Mouse (Mus musculus) CH12.LX (cell line): ENCODE data around the gene Yap1.

Experiments used
- E2F4 ChIP-seq: IDR thresholded peaks from 2 replicates; pipeline ENCODE4 v1.6.1; 2011; ENCODE audit warnings: low read depth, low read length, improper control_type of control experiment; ENCODE audit not compliant: insufficient replicate concordance
- ETS1 ChIP-seq: conservative IDR thresholded peaks from 2 replicates; pipeline ENCODE4 v1.6.1; 2012; ENCODE audit warnings: low read depth, mild to moderate bottlenecking, inconsistent platforms, low read length, improper control_type of control experiment, moderate library complexity
- PAX5 ChIP-seq: IDR thresholded peaks from 2 replicates; pipeline ENCODE4 v1.6.1; 2012; ENCODE audit warnings: low read length, inconsistent platforms, mixed read lengths
- POLR2A ChIP-seq: IDR thresholded peaks from 2 replicates; pipeline ENCODE4 v1.6.1; 2011; ENCODE audit warnings: low read depth, mild to moderate bottlenecking, improper control_type of control experiment, low read length
- POLR2AphosphoS2 ChIP-seq: IDR thresholded peaks from 2 replicates; pipeline ENCODE4 v1.6.1; 2011; ENCODE audit warnings: low read depth, low read length, improper control_type of control experiment

- TF ChIP-seq ETS1 (no peak), E2F4 (no peak), PAX5 (no peak), POLR2A (no peak), POLR2AphosphoS2 (no peak)
Observed at GRCm38 (mm10) chr9:7903262-7903661, 101.1 kb downstream of the Yap1 start.
